ENCODE assay signal across 16 mouse cellular contexts in the genomic region with DNA sequence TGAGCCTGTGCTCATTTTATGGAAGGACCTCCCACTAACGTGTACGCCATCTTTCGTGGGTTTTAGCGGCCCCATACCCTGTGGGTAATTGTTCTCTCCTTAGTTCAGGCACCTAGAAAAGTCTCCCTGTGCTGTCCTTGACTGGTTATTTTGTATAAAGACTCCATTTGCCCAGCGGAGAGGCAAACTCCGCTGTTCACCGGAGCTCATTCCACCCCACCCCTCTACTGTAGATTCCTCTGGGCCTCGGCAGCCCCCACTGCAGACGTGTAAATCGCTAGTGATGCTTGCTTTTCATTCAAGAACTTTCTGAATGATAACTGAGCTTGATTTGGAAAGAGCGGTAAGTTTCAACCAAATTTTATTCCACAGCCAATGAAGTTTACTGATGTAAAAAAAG. TPM values are rescaled to one million over a fixed set of nuclear protein-coding genes. Genes with fewer than 3 reads are reported as not detected.
A peak's percentile ranks its signal among the peaks of the same experiment; 100 is the strongest.
DNase-seq lines count a peak whose midpoint lies in the region; ATAC-seq lines count a peak whose summit lies in the region.
"Had no signal": no experiment of that assay in that cellular context is flagged by ENCODE, and none has a peak within 500 bp of the region (broad histone marks: within the 10 kb centered on the region; RNA-seq: fewer than 3 reads in every experiment).

No protein-coding gene starts in this region.

- 48% methylated on average over 11 of the region's 11 CpGs for WGBS in kidney, embryonic 16.5 days
- WGBS in embryonic facial prominence, embryonic 10.5 days: 88% methylated on average over 11 of the region's 11 CpGs
- WGBS in embryonic facial prominence, embryonic 15.5 days: 65% methylated on average over 11 of the region's 11 CpGs
- WGBS in limb, embryonic 13.5 days: 59% methylated on average over 11 of the region's 11 CpGs

- peak overlapping the region; percentile 31 for H3K4me2 ChIP-seq in kidney, embryonic 16.5 days (replicated peaks; ENCODE audit: low read depth, low read length)
- peak overlapping the region; percentile 22; the same call in 1 of the 2 replicates for H3K4me2 ChIP-seq in embryonic facial prominence, embryonic 15.5 days (replicated peaks)
- peak overlapping the region; percentile 36 for H3K4me2 ChIP-seq in limb, embryonic 13.5 days (replicated peaks)

- H3K9ac ChIP-seq in kidney, embryonic 16.5 days (replicated peaks; ENCODE audit: low read length): no peak overlapping the region
- H3K9ac ChIP-seq in embryonic facial prominence, embryonic 15.5 days: no peak overlapping the region
- H3K9ac ChIP-seq in limb, embryonic 13.5 days: no peak overlapping the region; the same call in 1 of the 2 replicates

- no peak for DNase-seq in kidney, postnatal 25 days
- no peak for DNase-seq in embryonic facial prominence, embryonic 10.5 days (ENCODE audit: low spot score)
- no peak for DNase-seq in gastrocnemius, postnatal 10 days
- no peak for DNase-seq in urinary bladder, adult 2 months (ENCODE audit: low spot score)
- DNase-seq: cerebellum, adult 9-10 months; heart, postnatal 14 days; kidney, adult 18-20 months; lung, adult 18-20 months; right cerebral cortex, adult 18-20 months; thymus, adult 2 months had no signal

- peaks cover 16% of the 10 kb centered on the region for H3K4me1 ChIP-seq in kidney, embryonic 16.5 days (ENCODE audit: insufficient read depth, low read length)
- peaks cover 33% of the 10 kb centered on the region for H3K4me1 ChIP-seq in embryonic facial prominence, embryonic 10.5 days
- 0 out of 2 replicates have a peak, but pooled peaks cover 13% of the 10 kb centered on the region for H3K4me1 ChIP-seq in embryonic facial prominence, embryonic 15.5 days
- peaks cover 40% of the 10 kb centered on the region for H3K4me1 ChIP-seq in limb, embryonic 13.5 days

- H3K9me3 ChIP-seq in kidney, embryonic 16.5 days (ENCODE audit: low read length): no peaks in the 10 kb centered on the region
- H3K9me3 ChIP-seq in embryonic facial prominence, embryonic 10.5 days: no peaks in the 10 kb centered on the region; the same call in 1 of the 2 replicates
- H3K9me3 ChIP-seq in embryonic facial prominence, embryonic 15.5 days (replicated peaks): no peaks in the 10 kb centered on the region
- no peaks in the 10 kb centered on the region for H3K9me3 ChIP-seq in limb, embryonic 13.5 days
- H3K9me3 ChIP-seq: G1E; heart, embryonic 10.5 days had no signal

- peak; percentile 49 for ATAC-seq in kidney, embryonic 16.5 days (ENCODE audit: low FRiP score, low TSS enrichment)
- ATAC-seq in embryonic facial prominence, embryonic 15.5 days (ENCODE audit: insufficient number of reproducible peaks, low FRiP score, low TSS enrichment, low read depth): no peak
- 0 out of 2 replicates have a peak, but pooled peaks have one; percentile 25 for ATAC-seq in limb, embryonic 13.5 days (ENCODE audit: low FRiP score, low read depth)

- no peaks in the 10 kb centered on the region for H3K27me3 ChIP-seq in kidney, embryonic 16.5 days (ENCODE audit: insufficient read depth, low read length)
- no peaks in the 10 kb centered on the region for H3K27me3 ChIP-seq in embryonic facial prominence, embryonic 10.5 days (replicated peaks; ENCODE audit: low read depth, poor library complexity, severe bottlenecking)
- no peaks in the 10 kb centered on the region for H3K27me3 ChIP-seq in embryonic facial prominence, embryonic 15.5 days
- H3K27me3 ChIP-seq in limb, embryonic 13.5 days: no peaks in the 10 kb centered on the region

- H3K36me3 ChIP-seq in kidney, embryonic 16.5 days (ENCODE audit: insufficient read depth, low read length): peaks cover 7% of the 10 kb centered on the region
- peaks cover 13% of the 10 kb centered on the region for H3K36me3 ChIP-seq in embryonic facial prominence, embryonic 10.5 days (replicated peaks)
- peaks cover 7% of the 10 kb centered on the region for H3K36me3 ChIP-seq in embryonic facial prominence, embryonic 15.5 days
- peaks cover 18% of the 10 kb centered on the region for H3K36me3 ChIP-seq in limb, embryonic 13.5 days

- H3K4me3 ChIP-seq in kidney, embryonic 16.5 days (ENCODE audit: low read length): no peak overlapping the region
- H3K4me3 ChIP-seq in embryonic facial prominence, embryonic 10.5 days: no peak overlapping the region
- no peak overlapping the region for H3K4me3 ChIP-seq in embryonic facial prominence, embryonic 15.5 days (replicated peaks)
- no peak overlapping the region for H3K4me3 ChIP-seq in limb, embryonic 13.5 days
- H3K4me3 ChIP-seq: erythroblast, embryonic 14.5 days; heart, embryonic 10.5 days had no signal

- no peak overlapping the region for H3K27ac ChIP-seq in kidney, embryonic 16.5 days (ENCODE audit: low read length)
- H3K27ac ChIP-seq in embryonic facial prominence, embryonic 10.5 days (replicated peaks): peak overlapping the region; percentile 35; the same call in 1 of the 2 replicates
- H3K27ac ChIP-seq in embryonic facial prominence, embryonic 15.5 days (replicated peaks): no peak overlapping the region
- peak overlapping the region; percentile 11; the same call in 1 of the 2 replicates for H3K27ac ChIP-seq in limb, embryonic 13.5 days
- H3K27ac ChIP-seq: heart, embryonic 10.5 days had no signal

RNA-seq across cellular contexts. Expression of a gene that starts 53.4 kb away (rescaled TPM):
- polyA plus RNA-seq in kidney, embryonic 16.5 days (2015; fragmentation: Nextera tagmentation; extraction: Ambion mirVana): 86.2 and 93.0 TPM in 2 replicates
- polyA plus RNA-seq in embryonic facial prominence, embryonic 10.5 days (2016; fragmentation: Nextera tagmentation; extraction: Ambion mirVana): 47.5 and 52.7 TPM in 2 replicates
- 86.1 and 88.2 TPM in 2 replicates for polyA plus RNA-seq in embryonic facial prominence, embryonic 15.5 days (2015; fragmentation: Nextera tagmentation; extraction: Ambion mirVana)
- 93.9 and 96.5 TPM in 2 replicates for polyA plus RNA-seq in limb, embryonic 13.5 days (2015; fragmentation: Nextera tagmentation; extraction: Ambion mirVana)
- 10 to 100 TPM; 80.3 to 94.7 TPM for total RNA-seq in gastrocnemius, postnatal 10 days (2021)
- 89.1 and 98.4 TPM in 2 replicates for polyA plus RNA-seq in urinary bladder, adult 2 months (2012; rRNA removed)

Comparison
In these comparisons a context has a peak if more than half of its experiments do, and no peak if none do; other contexts are left out.
1. H3K27ac ChIP-seq: peak in embryonic facial prominence, embryonic 10.5 days (single experiment) and limb, embryonic 13.5 days (single experiment); none in kidney, embryonic 16.5 days (single experiment) and embryonic facial prominence, embryonic 15.5 days (single experiment).
2. Peak in every context shown above with its lines, with median percentiles within 50 percentile points of each other: H3K4me2 ChIP-seq.